Mouse (Mus musculus) gastrocnemius, adult 2 months (tissue): ENCODE results near the gene Cradd. TPM values are rescaled to one million over a fixed set of nuclear protein-coding genes. Genes with fewer than 3 reads are reported as not detected.

Source experiments
- DNase-seq: peaks from one replicate; pipeline ENCODE4 v3.0.0; 2022
- H3K27ac ChIP-seq: fragments of 200-600 bp; 2 replicates; pipeline ENCODE4 v1.8.1; 2022; ENCODE audit warnings: mild to moderate bottlenecking
- H3K4me3 ChIP-seq: fragments of 200-600 bp; 2 replicates; pipeline ENCODE4 v1.8.1; 2022; ENCODE audit warnings: mild to moderate bottlenecking, moderate library complexity
- CTCF ChIP-seq: fragments of 200-600 bp; IDR thresholded peaks from 2 replicates; pipeline ENCODE4 v1.8.1; 2022; ENCODE audit warnings: antibody characterized with exemption, mild to moderate bottlenecking, moderate library complexity
- intact Hi-C: fragments of 180-260 bp; cut with DNase I; formaldehyde crosslinking; loops from one replicate; pipeline ENCODE4 v1.15.1; 2025
- total RNA-seq, 2 experiments: library from RNA; stranded (reverse); gene quantifications; 2 replicates each; pipeline ENCODE4 v1.2.3; 2021

The Cradd gene
- total RNA-seq, 2 experiments from 2014 or later = 8.6 to 9.8 TPM

DNA sequence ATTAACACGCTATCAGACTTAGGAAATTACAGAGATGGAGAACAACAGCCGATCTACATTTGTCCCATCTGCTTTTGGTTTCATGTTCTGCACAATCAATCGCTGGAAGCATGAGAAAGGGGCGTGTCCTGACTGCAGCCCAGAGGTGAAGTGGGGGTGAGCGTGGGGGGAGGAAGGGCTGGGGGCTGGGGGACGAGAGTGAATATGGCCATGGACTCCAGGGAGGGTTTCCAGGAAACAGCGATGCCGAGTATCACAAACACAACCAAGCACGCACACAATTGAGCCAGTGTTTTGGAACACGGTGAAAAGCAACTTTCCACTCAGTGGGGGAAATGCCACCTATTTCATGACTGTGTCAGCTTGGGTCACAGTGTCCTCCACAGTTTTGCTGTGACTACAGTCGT lies 130.1 kb downstream of the Cradd start:
- intact Hi-C loops = no loop called here
- peak overlapping the region; percentile 76 for H3K27ac ChIP-seq

DNA sequence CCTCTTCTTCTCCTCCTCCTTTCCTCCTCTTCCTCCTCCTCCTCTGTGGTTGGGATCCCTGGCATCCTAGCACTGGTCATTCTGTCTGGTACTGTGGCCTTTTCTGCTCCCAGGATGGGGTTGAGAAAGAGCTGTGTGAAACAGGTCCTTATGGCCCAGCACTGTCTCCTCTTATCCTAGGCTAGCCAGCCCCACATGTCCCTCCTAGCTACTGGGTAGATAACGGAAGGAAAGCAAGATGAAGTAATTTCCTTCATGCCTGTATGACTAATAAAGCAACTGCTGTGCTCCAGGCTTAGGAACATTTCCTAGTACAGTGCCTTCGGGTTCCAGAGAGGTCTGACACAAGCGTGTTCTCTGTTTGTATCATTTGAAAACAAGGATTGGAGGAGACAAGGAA lies 132.1 kb downstream of the Cradd start:
- Histone ChIP-seq H3K27ac (peak overlapping the region; percentile 75), H3K4me3 (no peak overlapping the region)
- intact Hi-C loops = no loop called here
- TF ChIP-seq CTCF = no peak
- DNase-seq = no peak

More for the DNA sequence above, 130.1 kb downstream of the Cradd start:
- H3K4me3 ChIP-seq = peak overlapping the region; percentile 60
- DNase-seq = no peak
- TF ChIP-seq CTCF = no peak

DNA sequence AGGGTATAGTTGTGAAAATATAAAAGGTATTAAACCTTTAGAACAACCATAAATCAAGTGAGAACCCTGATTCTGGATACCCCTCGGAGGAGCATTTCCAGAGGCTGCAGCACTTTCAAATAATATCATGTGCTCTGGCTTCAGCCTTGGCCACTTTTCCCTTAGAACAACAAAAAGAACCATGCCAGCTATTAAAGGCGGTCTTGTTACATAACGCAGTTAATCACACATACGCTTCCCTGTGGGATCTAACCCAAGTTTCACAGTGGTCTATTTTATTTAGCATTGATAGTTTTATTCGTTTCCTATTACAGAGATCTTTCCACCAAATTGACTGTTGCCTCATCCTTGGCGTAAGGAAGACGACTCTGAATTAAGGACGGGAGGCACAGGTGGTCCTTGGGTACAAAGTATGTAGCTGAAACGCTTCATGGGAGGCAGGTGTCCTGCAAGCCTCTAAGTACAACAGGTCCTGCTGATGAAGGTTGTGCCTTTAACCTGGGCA lies 132.7 kb downstream of the Cradd start:
- DNase-seq = no peak
- peak overlapping the region; percentile 75 for H3K27ac ChIP-seq
- TF ChIP-seq CTCF = no peak
- intact Hi-C loops = no loop called here
- H3K4me3 ChIP-seq = no peak overlapping the region

DNA sequence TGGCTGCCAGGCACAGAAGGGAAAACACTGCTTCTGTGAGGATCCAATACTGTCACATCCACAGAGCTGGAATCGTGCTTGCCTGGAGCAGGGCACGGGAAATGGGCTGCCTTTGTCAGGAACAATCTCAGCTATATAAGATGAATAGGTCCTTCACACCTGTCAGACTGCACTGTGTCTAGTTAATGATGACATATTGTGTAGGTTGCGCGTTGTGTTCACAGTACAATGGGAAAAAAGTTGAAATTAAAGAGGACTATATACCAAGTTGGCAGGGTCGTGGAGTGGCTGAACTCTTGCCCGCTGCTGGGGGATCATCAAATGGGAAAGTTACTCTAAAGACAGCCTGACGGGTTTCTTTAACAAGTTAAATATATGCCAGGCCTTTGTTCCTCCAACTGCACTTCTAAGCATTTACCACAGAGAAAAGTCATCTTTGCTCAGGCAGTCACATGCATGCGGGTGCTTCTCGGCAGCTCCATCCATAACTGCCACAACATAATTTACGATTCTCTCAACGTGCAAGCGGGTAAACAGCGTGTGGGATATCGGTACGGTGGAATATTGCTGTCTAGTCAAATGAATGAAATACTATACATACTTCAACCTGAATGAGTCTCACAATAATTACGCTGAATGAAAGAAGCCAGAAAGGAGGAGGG lies 134.3 kb downstream of the Cradd start:
- Histone ChIP-seq H3K4me3 (no peak overlapping the region), H3K27ac (no peak overlapping the region)
- no peak for TF ChIP-seq CTCF
- intact Hi-C loops = no loop called here
- no peak for DNase-seq

- no peak for TF ChIP-seq CTCF
- H3K27ac ChIP-seq = no peak overlapping the region
- DNase-seq = no peak
- intact Hi-C loops = no loop called here
- no peak overlapping the region for H3K4me3 ChIP-seq
Measured at GRCm38 (mm10) chr10:95184210-95184609, 139.7 kb downstream of the Cradd start.

DNA sequence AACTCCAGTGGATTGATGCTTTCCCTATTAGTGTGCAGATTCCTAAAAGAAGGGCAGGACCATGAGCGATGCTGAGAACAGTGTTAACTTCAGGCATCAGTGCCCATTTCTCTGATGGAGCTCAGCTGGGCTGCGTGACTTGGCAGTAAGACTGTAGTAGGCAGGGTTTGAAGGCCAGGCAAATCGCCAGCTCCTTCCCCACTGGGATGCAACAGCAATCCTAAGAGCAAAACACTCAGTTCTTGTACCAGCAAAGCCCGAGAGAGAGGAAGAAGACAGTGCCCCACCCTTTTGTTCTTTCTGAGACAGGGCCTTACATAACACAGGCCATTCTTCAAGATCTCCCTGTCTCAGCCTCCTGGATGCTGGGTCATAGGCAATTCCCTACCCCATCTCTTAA lies 140.9 kb downstream of the Cradd start:
- Histone ChIP-seq H3K4me3 (no peak overlapping the region), H3K27ac (peak overlapping the region; percentile 36; the same call in 1 of the 2 replicates)
- TF ChIP-seq CTCF = no peak
- intact Hi-C loops = no loop called here
- DNase-seq = peak; percentile 81

GRCm38 (mm10) chr10:95182405-95182804 lies 141.5 kb downstream of the Cradd start:
- Histone ChIP-seq H3K4me3 (no peak overlapping the region), H3K27ac (0 out of 2 replicates have a peak overlapping the region, but pooled peaks have one; percentile 3)
- no peak for TF ChIP-seq CTCF
- no peak for DNase-seq
- intact Hi-C loops = no loop called here

DNA sequence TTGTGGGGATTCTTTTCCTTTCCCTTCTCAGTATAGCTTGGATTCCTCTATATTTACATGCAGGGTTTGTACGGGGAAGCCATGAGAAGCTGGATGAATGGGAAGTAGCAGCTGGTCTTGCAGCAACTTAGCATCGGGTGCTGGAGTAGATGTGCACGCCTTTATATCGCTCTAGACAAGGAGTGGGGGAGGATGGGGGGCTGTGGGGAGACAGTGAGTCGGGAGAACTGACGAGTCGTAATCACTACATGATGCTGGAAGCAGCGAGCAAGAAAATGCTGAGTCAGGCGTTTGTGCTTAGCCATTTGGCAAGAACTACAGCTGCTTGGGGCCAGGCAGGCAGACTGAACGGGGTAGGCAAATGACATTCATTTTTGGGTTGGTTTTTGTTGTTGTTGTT lies 142.4 kb downstream of the Cradd start:
- peak; percentile 52 for DNase-seq
- intact Hi-C loops = no loop called here
- Histone ChIP-seq H3K4me3 (no peak overlapping the region), H3K27ac (no peak overlapping the region)
- no peak for TF ChIP-seq CTCF

DNA sequence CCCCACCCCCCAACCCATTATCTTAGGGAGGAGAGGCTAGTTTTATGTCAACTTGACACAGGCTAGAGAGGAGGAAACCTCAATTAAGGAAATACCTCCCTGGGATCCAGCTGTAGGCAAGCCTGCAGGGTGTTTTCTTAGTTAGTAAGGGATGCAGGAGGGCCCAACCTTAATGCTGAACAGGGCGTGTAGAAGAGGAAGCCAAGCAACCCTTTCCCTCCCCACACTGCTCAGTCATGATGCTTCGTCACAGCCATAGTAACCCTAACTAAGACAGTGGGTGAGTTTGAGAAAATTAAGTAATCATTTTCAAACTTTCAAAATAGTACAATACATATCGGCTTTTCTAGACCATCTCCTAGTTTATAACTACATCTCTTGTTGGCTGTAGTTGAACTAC lies 143.0 kb downstream of the Cradd start:
- intact Hi-C loops = no loop called here
- Histone ChIP-seq H3K4me3 (no peak overlapping the region), H3K27ac (no peak overlapping the region)
- no peak for DNase-seq
- no peak for TF ChIP-seq CTCF

- Histone ChIP-seq H3K27ac (no peak overlapping the region), H3K4me3 (no peak overlapping the region)
- intact Hi-C loops = no loop called here
- DNase-seq = no peak
- TF ChIP-seq CTCF = no peak
Measured at GRCm38 (mm10) chr10:95180177-95180576, 143.8 kb downstream of the Cradd start.

DNA sequence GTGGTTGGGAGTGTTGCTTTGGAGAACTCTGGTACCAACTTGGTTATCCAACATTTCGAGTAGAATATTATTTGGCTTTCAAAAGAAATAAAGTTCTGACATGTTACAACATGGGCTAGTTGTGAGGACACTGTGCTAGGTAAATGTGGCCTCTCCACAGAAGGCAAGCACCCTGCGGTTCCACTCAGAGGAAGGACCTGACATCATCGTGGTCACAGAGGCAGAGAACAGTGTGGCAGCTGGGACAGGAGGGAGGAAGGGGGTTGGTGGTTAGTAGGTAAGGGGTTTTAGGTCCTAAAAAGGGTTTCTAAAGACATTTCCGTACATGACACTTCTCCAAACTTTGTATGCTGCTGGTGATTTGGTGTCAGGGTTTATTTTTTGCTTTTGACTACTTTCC lies 145.1 kb downstream of the Cradd start:
- no peak overlapping the region for H3K27ac ChIP-seq
- intact Hi-C loops = no loop called here
- H3K4me3 ChIP-seq = no peak overlapping the region
- no peak for DNase-seq
- TF ChIP-seq CTCF = no peak

DNA sequence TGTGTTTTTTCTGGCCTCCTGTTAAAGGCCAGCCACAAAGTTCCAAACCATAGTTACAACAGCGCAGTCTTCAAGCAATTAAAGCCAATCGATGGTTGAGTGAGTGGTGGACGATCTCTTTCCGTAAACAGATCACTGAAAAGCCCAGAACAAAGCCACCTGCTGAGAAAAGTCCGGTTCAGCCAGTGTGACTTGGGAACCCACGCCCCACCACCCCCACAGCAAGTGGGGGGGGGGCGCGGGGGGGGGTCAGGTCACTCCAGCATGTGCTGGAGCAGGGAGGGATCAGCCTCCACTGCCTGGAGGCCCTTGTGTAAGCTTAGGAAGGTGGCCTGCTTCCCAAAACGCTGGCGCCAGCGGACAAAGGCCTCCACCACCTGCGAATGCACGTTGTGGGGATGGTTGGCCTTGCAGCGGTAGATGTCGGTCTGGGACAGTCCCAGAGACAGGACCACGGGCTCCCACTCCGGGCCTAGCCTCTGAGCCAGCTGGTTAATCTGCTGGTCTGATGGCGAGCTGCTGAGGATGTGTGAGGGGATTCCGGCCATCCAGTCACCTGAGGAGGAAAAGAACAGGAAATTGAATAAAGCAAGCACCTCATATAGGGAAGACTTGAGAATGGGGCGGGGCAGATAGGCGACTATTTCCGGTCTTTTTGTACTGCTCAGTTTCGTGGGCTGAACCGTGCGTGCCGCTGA lies 148.4 kb downstream of the Cradd start:
- TF ChIP-seq CTCF = no peak
- intact Hi-C loops = no loop called here
- Histone ChIP-seq H3K4me3 (no peak overlapping the region), H3K27ac (no peak overlapping the region)
- DNase-seq = no peak

DNA sequence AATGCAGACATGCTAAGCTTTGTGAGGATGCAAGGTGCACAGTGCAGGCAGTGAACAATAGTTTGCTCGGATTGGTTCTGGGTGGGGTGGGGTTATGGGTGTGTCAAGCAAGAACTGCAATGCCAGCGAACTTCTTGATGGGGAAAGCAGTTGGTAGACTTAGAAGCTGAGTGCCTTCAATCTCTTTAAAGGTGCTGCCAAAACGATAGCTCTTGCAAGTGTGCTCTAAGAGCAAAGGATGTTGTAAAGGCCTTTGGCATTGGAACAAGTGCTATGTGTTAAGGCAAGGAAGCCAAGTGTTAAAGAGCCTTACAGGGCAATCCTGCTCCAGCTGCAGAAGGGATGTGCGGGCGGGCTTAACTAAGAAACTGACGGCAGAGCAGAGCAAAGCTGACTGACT lies 149.7 kb downstream of the Cradd start:
- DNase-seq = no peak
- Histone ChIP-seq H3K27ac (no peak overlapping the region), H3K4me3 (no peak overlapping the region)
- TF ChIP-seq CTCF = no peak
- intact Hi-C loops = no loop called here
